Mouse (Mus musculus): ENCODE measurements around the gene Arpc3.

Arpc3 gene

GRCm38 (mm10) chr5:122430036-122430775 lies 38.5 kb downstream of the Arpc3 start:
- intact Hi-C loops (cut with DNase I): no loop called here

GRCm38 (mm10) chr5:122431221-122431620 lies 39.5 kb downstream of the Arpc3 start:
- intact Hi-C loops (cut with DNase I): no loop called here

- intact Hi-C loops (cut with DNase I): no loop called here
These were observed 42.9 kb downstream of the Arpc3 start for GRCm38 (mm10) chr5:122434541-122434940.

GRCm38 (mm10) chr5:122439400-122440094 lies 47.9 kb downstream of the Arpc3 start:
- intact Hi-C loops (cut with DNase I): no loop called here

GRCm38 (mm10) chr5:122440095-122440630 lies 48.5 kb downstream of the Arpc3 start:
- intact Hi-C loops (cut with DNase I): no loop called here

- intact Hi-C loops (cut with DNase I): no loop called here
These were observed 52.8 kb downstream of the Arpc3 start for GRCm38 (mm10) chr5:122444492-122444891.

- intact Hi-C loops (cut with DNase I): no loop called here
These were observed 53.5 kb downstream of the Arpc3 start for GRCm38 (mm10) chr5:122445051-122445610.

- intact Hi-C loops (cut with DNase I): no loop called here
These were observed 56.2 kb downstream of the Arpc3 start for GRCm38 (mm10) chr5:122447857-122448256.

- intact Hi-C loops (cut with DNase I): no loop called here
These were observed 57.2 kb downstream of the Arpc3 start for GRCm38 (mm10) chr5:122448869-122449268.

- intact Hi-C loops (cut with DNase I): no loop called here
These were observed 58.3 kb downstream of the Arpc3 start for GRCm38 (mm10) chr5:122449946-122450345.

- intact Hi-C loops (cut with DNase I): no loop called here
These were observed 59.2 kb downstream of the Arpc3 start for GRCm38 (mm10) chr5:122450913-122451317.

- intact Hi-C loops (cut with DNase I): no loop called here
These were observed 59.6 kb downstream of the Arpc3 start for GRCm38 (mm10) chr5:122451324-122451723.

GRCm38 (mm10) chr5:122452194-122452593 lies 60.5 kb downstream of the Arpc3 start:
- intact Hi-C loops (cut with DNase I): no loop called here

- intact Hi-C loops (cut with DNase I): no loop called here
These were observed 61.5 kb downstream of the Arpc3 start for GRCm38 (mm10) chr5:122453188-122453587.

- intact Hi-C loops (cut with DNase I): no loop called here
These were observed 62.8 kb downstream of the Arpc3 start for GRCm38 (mm10) chr5:122454442-122454841.

GRCm38 (mm10) chr5:122454883-122455282 lies 63.2 kb downstream of the Arpc3 start:
- intact Hi-C loops (cut with DNase I): loop anchor here (5.0 kb wide), 1 partner anchor 33 kb away; the partner anchor contains the start of gene Anapc7

- intact Hi-C loops (cut with DNase I): loop anchor here (5.0 kb wide), 1 partner anchor 33 kb away; the partner anchor contains the start of gene Anapc7
These were observed 63.9 kb downstream of the Arpc3 start for GRCm38 (mm10) chr5:122455584-122455983.

GRCm38 (mm10) chr5:122457054-122457453 lies 65.4 kb downstream of the Arpc3 start:
- intact Hi-C loops (cut with DNase I): loop anchor here (5.0 kb wide), 1 partner anchor 35 kb away; the partner anchor contains the start of gene Anapc7

- intact Hi-C loops (cut with DNase I): loop anchor here (5.0 kb wide), 1 partner anchor 36 kb away; the partner anchor contains the start of gene Anapc7
These were observed 66.4 kb downstream of the Arpc3 start for GRCm38 (mm10) chr5:122458066-122458465.

GRCm38 (mm10) chr5:122459335-122459734 lies 67.7 kb downstream of the Arpc3 start:
- intact Hi-C loops (cut with DNase I): loop anchor here (5.0 kb wide), 1 partner anchor 37 kb away; the partner anchor contains the start of gene Anapc7

- intact Hi-C loops (cut with DNase I): no loop called here
These were observed 69.0 kb downstream of the Arpc3 start for GRCm38 (mm10) chr5:122460656-122461055.

- intact Hi-C loops (cut with DNase I): no loop called here
These were observed 69.8 kb downstream of the Arpc3 start for GRCm38 (mm10) chr5:122461431-122461830.

All from adrenal gland (tissue).